Mouse (Mus musculus): Measurements from ENCODE around the gene Nufip2. TPM values are rescaled to one million over a fixed set of nuclear protein-coding genes. Genes with fewer than 3 reads are reported as not detected.
"Not testable (repeated sequence)": the region's sequence is repeated elsewhere in the genome, so short reads cannot be mapped to it uniquely, and the experiment has no call there.

Gene Nufip2
- polyA plus RNA-seq, 1 experiment = 87.1 TPM

DNA sequence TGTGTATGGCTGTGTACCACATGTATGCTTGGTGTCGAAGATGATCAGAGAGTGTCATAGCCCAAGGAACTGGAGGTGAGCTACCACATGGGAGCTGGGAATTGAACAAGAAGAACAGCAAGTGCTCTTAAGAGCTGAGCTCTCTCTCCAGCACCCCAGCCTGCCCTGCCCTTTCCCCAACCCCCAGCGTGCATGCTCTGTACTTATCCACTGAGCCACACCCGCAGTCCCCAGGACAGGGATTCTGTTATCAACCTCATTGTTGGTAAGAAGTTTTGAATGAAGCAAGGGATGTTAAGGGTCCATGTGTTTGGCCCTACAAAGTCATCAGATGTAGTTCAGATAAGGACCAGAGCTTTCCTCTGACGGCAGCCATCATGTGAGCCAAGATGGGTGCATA lies 60.7 kb downstream of the Nufip2 start:
- TF ChIP-seq POLR2A (IDR thresholded peaks at IDR 0.05; ENCODE audit: low read depth, low read length) (no peak), CTCF (IDR thresholded peaks at IDR 0.05; ENCODE audit: borderline replicate concordance, insufficient read depth, low read length) (no peak)
- Histone ChIP-seq H3K27ac (ENCODE audit: insufficient read depth, low read length) (no peak overlapping the region), H3K4me1 (ENCODE audit: control insufficient read depth, insufficient read depth, low read length) (no peaks in the 10 kb centered on the region), H3K4me3 (ENCODE audit: insufficient read depth, low read length) (no peak overlapping the region)

DNA sequence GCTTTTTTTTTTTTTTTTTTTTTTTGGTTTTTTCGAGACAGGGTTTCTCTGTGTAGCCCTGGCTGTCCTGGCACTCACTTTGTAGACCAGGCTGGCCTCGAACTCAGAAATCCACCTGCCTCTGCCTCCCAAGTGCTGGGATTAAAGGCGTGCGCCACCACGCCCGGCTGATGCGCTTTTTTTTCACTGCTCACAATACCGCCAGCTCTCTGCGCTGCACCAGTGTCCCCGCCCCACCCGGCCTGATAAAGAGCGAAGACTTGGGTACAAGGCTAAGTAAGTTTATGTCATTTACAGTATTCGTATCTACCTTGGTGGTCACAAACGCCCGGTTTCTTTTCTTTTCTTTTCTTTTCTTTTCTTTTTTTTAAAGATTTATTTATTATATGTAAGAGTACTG lies 61.1 kb downstream of the Nufip2 start:
- H3K4me1 ChIP-seq (ENCODE audit: control insufficient read depth, insufficient read depth, low read length); H3K27ac ChIP-seq (ENCODE audit: insufficient read depth, low read length); H3K4me3 ChIP-seq (ENCODE audit: insufficient read depth, low read length): not testable (repeated sequence)

DNA sequence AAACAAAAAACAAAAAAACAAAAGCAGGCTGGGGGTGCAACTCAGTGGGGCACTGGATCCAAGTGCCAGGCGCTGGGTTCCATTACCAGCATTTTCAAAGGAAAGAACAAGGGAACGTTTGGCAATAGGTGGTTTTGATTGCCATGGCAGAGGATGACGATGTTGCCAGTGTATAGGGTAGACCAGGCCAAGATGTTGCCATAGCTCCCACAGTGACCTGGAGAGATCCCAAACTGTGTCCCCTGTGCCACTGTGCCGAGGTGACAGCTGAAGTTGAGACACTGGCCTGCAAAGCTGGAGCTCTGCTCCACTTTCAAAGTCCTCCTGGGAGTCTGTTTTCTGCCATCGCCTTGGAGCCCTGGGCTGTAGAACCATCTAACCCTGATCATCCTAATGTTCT lies 63.0 kb downstream of the Nufip2 start:
- Histone ChIP-seq H3K4me1 (ENCODE audit: control insufficient read depth, insufficient read depth, low read length) (no peaks in the 10 kb centered on the region), H3K4me3 (ENCODE audit: insufficient read depth, low read length) (no peak overlapping the region), H3K27ac (ENCODE audit: insufficient read depth, low read length) (no peak overlapping the region)
- no peak for TF ChIP-seq POLR2A (IDR thresholded peaks at IDR 0.05; ENCODE audit: low read depth, low read length)

DNA sequence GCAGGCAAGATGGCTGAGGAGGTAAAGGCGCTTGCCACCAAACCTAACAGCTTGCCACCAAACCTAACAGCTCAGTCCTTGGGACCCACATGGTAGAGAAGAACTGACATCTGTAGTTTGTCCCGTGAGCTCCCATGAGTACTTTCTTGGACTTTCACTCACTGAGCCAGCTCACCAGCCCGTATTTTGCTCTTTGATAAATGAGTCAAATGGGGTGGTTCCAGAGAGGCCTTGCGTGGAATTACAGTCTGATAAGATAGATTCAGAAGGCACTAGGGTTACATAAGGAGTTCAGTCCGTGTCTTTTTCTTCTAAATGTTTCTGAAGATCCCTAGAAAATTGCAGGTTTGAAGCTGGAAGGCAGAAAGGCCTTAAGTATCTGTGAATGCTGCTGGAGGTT lies 66.6 kb downstream of the Nufip2 start:
- no peak for TF ChIP-seq POLR2A (IDR thresholded peaks at IDR 0.05; ENCODE audit: low read depth, low read length)
- no peak for TF ChIP-seq CTCF (IDR thresholded peaks at IDR 0.05; ENCODE audit: borderline replicate concordance, insufficient read depth, low read length)
- Histone ChIP-seq H3K4me1 (ENCODE audit: control insufficient read depth, insufficient read depth, low read length) (no peaks in the 10 kb centered on the region), H3K4me3 (ENCODE audit: insufficient read depth, low read length) (no peak overlapping the region), H3K27ac (ENCODE audit: insufficient read depth, low read length) (no peak overlapping the region)

DNA sequence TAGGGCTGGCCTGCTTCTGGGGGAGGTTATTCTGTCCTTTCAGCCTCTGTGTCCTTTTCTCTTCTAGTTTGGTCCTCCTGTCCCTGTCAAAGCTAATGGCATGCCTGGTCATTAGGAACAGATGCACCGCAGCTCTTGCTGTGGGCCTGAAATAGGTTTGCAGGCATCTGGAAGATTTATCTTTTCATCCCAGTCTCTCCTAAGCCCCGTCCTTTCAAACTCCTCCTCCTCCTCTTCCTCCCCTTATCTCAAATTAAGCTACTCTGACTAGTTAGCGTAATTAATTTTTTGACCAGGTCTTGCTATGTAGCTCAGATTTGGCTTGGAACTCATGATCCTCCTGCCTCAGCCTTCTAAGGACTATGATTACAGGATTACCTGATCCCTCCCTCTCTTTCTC lies 67.5 kb downstream of the Nufip2 start:
- Histone ChIP-seq H3K4me3 (ENCODE audit: insufficient read depth, low read length) (no peak overlapping the region), H3K27ac (ENCODE audit: insufficient read depth, low read length) (no peak overlapping the region), H3K4me1 (ENCODE audit: control insufficient read depth, insufficient read depth, low read length) (no peaks in the 10 kb centered on the region)
- TF ChIP-seq CTCF (IDR thresholded peaks at IDR 0.05; ENCODE audit: borderline replicate concordance, insufficient read depth, low read length) (no peak), POLR2A (IDR thresholded peaks at IDR 0.05; ENCODE audit: low read depth, low read length) (no peak)

DNA sequence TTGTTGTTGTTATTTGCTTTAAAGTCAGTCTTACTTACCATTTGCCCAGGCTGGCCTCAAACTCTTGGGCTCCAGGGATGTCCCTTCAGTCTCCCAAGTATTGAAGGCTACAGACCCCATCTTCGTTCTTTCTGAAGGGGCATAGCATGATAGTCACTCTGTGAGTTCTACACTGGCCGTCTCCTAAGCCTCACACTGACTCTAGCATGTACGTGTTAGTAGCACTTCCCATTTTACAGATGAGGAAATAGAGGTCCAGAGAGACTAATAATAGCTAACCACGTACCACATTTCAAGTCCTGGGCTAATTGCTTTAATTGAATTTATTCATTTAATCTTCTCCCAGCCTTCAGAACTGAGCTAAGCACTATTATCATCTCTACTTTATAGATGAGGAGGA lies 74.1 kb downstream of the Nufip2 start:
- Histone ChIP-seq H3K27ac (ENCODE audit: insufficient read depth, low read length) (no peak overlapping the region), H3K4me1 (ENCODE audit: control insufficient read depth, insufficient read depth, low read length) (no peaks in the 10 kb centered on the region), H3K4me3 (ENCODE audit: insufficient read depth, low read length) (no peak overlapping the region)
- TF ChIP-seq CTCF (IDR thresholded peaks at IDR 0.05; ENCODE audit: borderline replicate concordance, insufficient read depth, low read length) = no peak
- no peak for TF ChIP-seq POLR2A (IDR thresholded peaks at IDR 0.05; ENCODE audit: low read depth, low read length)

DNA sequence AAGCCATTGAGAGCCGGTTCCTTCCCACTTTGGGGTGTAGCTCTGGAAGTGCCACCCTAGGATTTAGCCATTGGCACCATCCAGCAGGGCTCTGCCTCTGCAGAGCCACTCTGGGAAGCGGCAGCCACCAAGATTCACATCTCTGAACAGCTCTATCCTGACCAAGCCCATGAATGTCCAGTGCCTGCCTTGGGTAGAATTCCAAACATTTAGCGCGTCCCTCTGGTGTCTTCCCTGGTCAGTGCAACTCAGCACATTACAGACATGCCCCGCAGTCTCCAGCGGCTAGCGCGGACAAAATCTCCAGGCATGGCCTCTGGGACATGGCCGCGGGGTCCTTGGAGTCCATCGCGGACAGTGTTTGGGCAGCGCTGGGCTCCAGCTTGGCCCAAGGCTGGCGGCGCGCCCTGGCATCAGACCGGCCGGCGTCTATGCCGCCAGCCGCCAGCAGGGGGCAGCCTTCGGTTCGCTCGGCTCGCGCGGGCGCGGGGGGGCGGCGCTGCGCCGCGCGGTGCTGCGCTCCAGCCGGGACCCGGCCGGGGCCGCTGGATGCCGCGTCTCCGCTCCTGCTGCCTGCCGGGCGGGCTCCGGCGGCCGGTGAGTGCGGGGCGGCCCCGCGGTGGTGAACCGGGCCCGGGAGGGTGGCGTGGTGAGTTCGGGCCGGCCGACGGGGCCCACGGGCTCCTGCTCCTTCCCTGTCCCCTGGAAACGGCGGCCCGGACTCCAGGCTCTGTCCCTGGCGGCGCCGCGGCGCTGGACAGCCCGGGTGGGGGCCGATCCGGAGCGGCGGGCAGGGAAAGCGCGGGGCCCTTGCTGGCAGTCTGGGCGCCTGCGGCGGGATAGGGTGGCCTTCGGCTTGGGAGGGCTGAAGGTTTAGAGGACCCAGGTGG lies 77.1 kb downstream of the Nufip2 start, which contains the start of gene Myo18a:
Gene Myo18a, plus strand, starts transcription at position 464 of the 890 bp plus-strand sequence.
- Histone ChIP-seq H3K27ac (ENCODE audit: insufficient read depth, low read length) (no peak within 1 kb of the TSS), H3K4me1 (ENCODE audit: control insufficient read depth, insufficient read depth, low read length) (no peaks in the 10 kb centered on the region), H3K4me3 (ENCODE audit: insufficient read depth, low read length) (peak within 1 kb of the TSS; percentile 57)
- TF ChIP-seq CTCF (IDR thresholded peaks at IDR 0.05; ENCODE audit: borderline replicate concordance, insufficient read depth, low read length) (peak; percentile 36; the same call in 1 of the 2 replicates), POLR2A (IDR thresholded peaks at IDR 0.05; ENCODE audit: low read depth, low read length) (peak; percentile 61)

DNA sequence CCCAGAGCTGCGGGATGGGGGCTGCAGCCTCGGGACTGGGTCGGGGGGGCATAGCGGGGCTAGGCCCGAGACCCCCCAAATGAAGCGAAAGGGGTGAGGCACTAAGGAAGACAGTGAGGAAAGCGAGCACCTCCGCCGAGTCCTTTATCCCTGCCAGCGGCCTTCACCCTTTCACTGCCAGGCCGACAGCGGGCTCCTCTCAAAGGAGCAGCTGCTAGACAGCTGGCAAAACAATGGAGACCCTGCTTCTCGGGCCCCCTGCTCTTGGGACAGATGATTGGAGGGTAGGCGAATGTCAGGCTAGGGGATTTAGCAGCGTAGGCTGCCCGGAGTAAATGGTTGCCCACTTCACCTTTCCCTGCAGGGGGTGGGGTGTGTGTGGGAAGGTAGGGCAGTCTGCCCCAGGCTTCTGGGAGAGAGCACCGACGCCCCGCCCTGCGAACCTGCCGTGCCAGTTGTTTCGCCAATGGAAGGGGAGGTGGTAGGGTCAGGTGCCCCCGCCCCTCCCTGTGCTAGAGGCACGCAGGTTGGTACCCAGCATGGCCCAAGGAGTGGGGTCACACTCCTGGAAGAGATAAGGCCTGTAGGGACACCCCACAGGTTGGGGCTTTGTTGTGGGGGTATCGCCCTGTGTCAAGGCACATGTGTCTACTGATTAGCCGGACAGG lies 77.9 kb downstream of the Nufip2 start:
- Histone ChIP-seq H3K27ac (ENCODE audit: insufficient read depth, low read length) (no peak overlapping the region), H3K4me1 (ENCODE audit: control insufficient read depth, insufficient read depth, low read length) (no peaks in the 10 kb centered on the region), H3K4me3 (ENCODE audit: insufficient read depth, low read length) (peak overlapping the region; percentile 57)
- TF ChIP-seq CTCF (IDR thresholded peaks at IDR 0.05; ENCODE audit: borderline replicate concordance, insufficient read depth, low read length) = no peak
- TF ChIP-seq POLR2A (IDR thresholded peaks at IDR 0.05; ENCODE audit: low read depth, low read length) = no peak

DNA sequence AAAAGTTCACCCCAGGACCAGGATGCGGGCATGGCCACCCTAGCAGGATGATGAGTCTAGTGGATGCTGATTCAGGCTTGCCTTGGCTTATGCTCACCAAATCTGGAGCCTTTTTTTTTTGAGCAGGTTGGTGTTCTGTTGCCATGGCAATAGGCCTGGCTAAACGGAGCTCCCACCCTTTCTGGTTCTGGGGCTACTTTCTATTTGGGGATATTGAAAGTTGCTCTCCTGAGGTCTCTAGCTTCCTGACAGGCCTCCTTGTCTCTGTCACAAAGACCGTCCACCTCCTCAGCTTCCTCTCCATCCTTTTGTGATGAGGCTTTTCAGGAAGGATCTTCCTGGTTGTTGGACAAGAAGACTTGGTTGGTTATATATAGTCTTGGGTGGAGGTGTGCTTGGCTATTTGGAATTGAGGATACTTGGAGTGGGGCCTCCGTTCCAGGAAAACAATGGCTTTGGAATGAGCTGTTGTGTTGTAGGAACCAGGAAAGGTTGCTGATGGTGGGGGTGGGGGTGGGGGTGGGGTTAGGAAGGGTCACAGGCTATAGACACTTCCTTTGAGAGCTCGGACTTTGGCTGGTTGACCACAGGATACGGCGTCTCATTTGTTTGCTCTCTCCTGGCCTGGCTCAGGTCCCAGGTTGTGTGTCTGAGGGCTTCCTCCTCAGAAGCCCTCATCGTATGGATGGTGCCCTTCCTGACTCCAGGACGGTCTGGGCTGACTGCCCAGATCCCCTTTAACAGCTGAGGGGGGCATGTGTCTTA lies 78.9 kb downstream of the Nufip2 start:
- no peak for TF ChIP-seq POLR2A (IDR thresholded peaks at IDR 0.05; ENCODE audit: low read depth, low read length)
- H3K4me1 ChIP-seq (ENCODE audit: control insufficient read depth, insufficient read depth, low read length) = no peaks in the 10 kb centered on the region
- H3K27ac ChIP-seq (ENCODE audit: insufficient read depth, low read length) = no peak overlapping the region
- H3K4me3 ChIP-seq (ENCODE audit: insufficient read depth, low read length) = no peak overlapping the region

DNA sequence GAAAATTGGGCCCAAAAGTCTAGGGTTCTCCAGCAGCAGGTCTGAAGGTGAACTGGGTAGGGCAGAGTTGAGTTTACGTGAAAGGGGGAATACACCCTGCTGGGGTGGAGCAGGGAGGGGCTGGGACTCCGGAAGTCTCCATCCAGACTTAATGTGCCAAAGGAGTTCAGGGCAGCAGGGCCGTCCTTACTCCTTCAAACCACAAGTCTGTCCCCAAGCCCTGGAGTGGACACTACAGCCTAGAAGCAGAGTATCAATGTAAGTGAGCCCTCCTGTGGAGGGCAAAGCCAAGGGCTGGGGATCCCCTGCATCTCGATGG lies 79.5 kb downstream of the Nufip2 start:
- no peak for TF ChIP-seq CTCF (IDR thresholded peaks at IDR 0.05; ENCODE audit: borderline replicate concordance, insufficient read depth, low read length)
- TF ChIP-seq POLR2A (IDR thresholded peaks at IDR 0.05; ENCODE audit: low read depth, low read length) = no peak
- Histone ChIP-seq H3K27ac (ENCODE audit: insufficient read depth, low read length) (no peak overlapping the region), H3K4me1 (ENCODE audit: control insufficient read depth, insufficient read depth, low read length) (no peaks in the 10 kb centered on the region), H3K4me3 (ENCODE audit: insufficient read depth, low read length) (no peak overlapping the region)
